Mouse (Mus musculus) liver, embryonic 14.5 days (tissue): Measurements from ENCODE around the gene BC028528. TPM values are rescaled to one million over a fixed set of nuclear protein-coding genes. Genes with fewer than 3 reads are reported as not detected.
"Not testable (repeated sequence)": the region's sequence is repeated elsewhere in the genome, so short reads cannot be mapped to it uniquely, and the experiment has no call there.

Experiments used
- ATAC-seq: fragments of 200-750 bp; cut with Nextera tagmentation; 2 replicates; pipeline ENCODE4 v1.8.0; 2017; ENCODE audit warnings: moderate number of reproducible peaks, mild to moderate bottlenecking, moderate library complexity; ENCODE audit not compliant: insufficient read depth
- DNase-seq, 3 experiments: peaks; one replicate each; pipeline ENCODE4 v3.0.0-alpha.2; 2012 to 2013; ENCODE audit warnings: low read depth in 3 of 3, low spot score in 3 of 3
- H3K27ac ChIP-seq: fragments of 300-500 bp; sonication (generic); 2 replicates; pipeline ENCODE4 v1.5.1; 2014; ENCODE audit warnings: moderate library complexity, mild to moderate bottlenecking, control low read depth, inconsistent platforms
- H3K27me3 ChIP-seq: fragments of 300-500 bp; sonication (generic); 2 replicates; pipeline ENCODE4 v1.6.1; 2014; ENCODE audit warnings: mild to moderate bottlenecking, low read length, moderate library complexity; ENCODE audit not compliant: control insufficient read depth, insufficient read depth
- H3K36me3 ChIP-seq: fragments of 300-500 bp; sonication (generic); replicated peaks from 2 replicates; pipeline ENCODE4 v1.6.1; 2014; ENCODE audit warnings: low read depth; ENCODE audit not compliant: control insufficient read depth, insufficient read depth
- H3K4me1 ChIP-seq, 2 experiments: fragments of 200-500 bp in 1 of 2; fragments of 300-500 bp in 1 of 2; sonication (generic) in 1 of 2; replicated peaks; 2 replicates each; pipeline ENCODE4 v1.6.1; 2012 to 2014; ENCODE audit warnings: antibody characterized with exemption in 1 of 2, inconsistent platforms in 1 of 2, low read length in 1 of 2; ENCODE audit not compliant: control insufficient read depth in 2 of 2, insufficient read depth in 2 of 2
- H3K4me2 ChIP-seq: fragments of 300-500 bp; sonication (generic); 2 replicates; pipeline ENCODE4 v1.6.1; 2014; ENCODE audit warnings: low read depth, mild to moderate bottlenecking, control low read depth, moderate library complexity
- H3K4me3 ChIP-seq, 2 experiments: fragments of 200-500 bp in 1 of 2; fragments of 300-500 bp in 1 of 2; sonication (generic) in 1 of 2; 2 replicates each; pipeline ENCODE4 v1.5.1; 2012 to 2014; ENCODE audit warnings: low read depth in 2 of 2, low read length in 2 of 2, mild to moderate bottlenecking in 2 of 2, control low read depth in 1 of 2, inconsistent platforms in 1 of 2, moderate library complexity in 1 of 2; ENCODE audit not compliant: insufficient read depth in 1 of 2
- H3K9ac ChIP-seq: fragments of 300-500 bp; sonication (generic); replicated peaks from 2 replicates; pipeline ENCODE4 v1.6.1; 2014; ENCODE audit warnings: mild to moderate bottlenecking, control low read depth, moderate library complexity
- H3K9me3 ChIP-seq: fragments of 300-500 bp; sonication (generic); 2 replicates; pipeline ENCODE4 v1.6.1; 2016; ENCODE audit warnings: low read length, mixed read lengths; ENCODE audit not compliant: control insufficient read depth
- CTCF ChIP-seq: IDR thresholded peaks from 2 replicates; pipeline ENCODE4 v1.5.1; 2016; ENCODE audit warnings: antibody characterized with exemption, low read depth, control low read depth
- EP300 ChIP-seq: IDR thresholded peaks from 2 replicates; pipeline ENCODE4 v1.6.1; 2016; ENCODE audit warnings: antibody characterized with exemption, low read depth
- WGBS: fragments of 180-500 bp; shearing (Covaris S2); extraction: QIAGEN DNeasy Blood & Tissue Kit; methylation state at CpG from one replicate; pipeline ENCODE4 v1.1.7; 2014; ENCODE audit not compliant: insufficient replicate concordance; 5-methylcytosine and 5-hydroxymethylcytosine counted together
- polyA plus RNA-seq, 2 experiments: library from polyadenylated mRNA; depleted of rRNA in 1 of 2; stranded (reverse) in 1 of 2; unstranded in 1 of 2; fragments of >200 nt; fragmentation: Nextera tagmentation in 1 of 2; extraction: Ambion mirVana in 1 of 2; gene quantifications; 2 replicates each; pipeline versions ENCODE4 v1.2.1 to v1.2.3; 2012 to 2014

The BC028528 gene
- polyA plus RNA-seq, 2 experiments: 5.1 TPM

GRCm38 (mm10) chr3:95928658-95929503, 37.1 kb upstream of the BC028528 start, which contains the start of gene Anp32e:
Anp32e (plus strand) TSS chr3:95929246.
- peak within 1 kb of the TSS; percentile 93 for H3K27ac ChIP-seq
- H3K36me3 ChIP-seq: peaks cover 4% of the 10 kb centered on the region
- peak; percentile 99 to 100 (median 100) for DNase-seq
- WGBS: under 1% methylated on average over 49 of the region's 49 CpGs
- no peaks in the 10 kb centered on the region for H3K9me3 ChIP-seq
- ATAC-seq: peak; percentile 99
- H3K4me3 ChIP-seq: peak within 1 kb of the TSS; percentile 96 to 99
- peaks cover 14 to 19% of the 10 kb centered on the region in 2 experiments for H3K4me1 ChIP-seq
- peak within 1 kb of the TSS; percentile 100 for H3K9ac ChIP-seq
- TF ChIP-seq EP300 (peak; percentile 54; the same call in 1 of the 2 replicates), CTCF (no peak)
- peak within 1 kb of the TSS; percentile 92 for H3K4me2 ChIP-seq
- H3K27me3 ChIP-seq: no peaks in the 10 kb centered on the region

- Histone ChIP-seq H3K27ac (peak overlapping the region; percentile 93), H3K9ac (peak overlapping the region; percentile 92), H3K27me3 (no peaks in the 10 kb centered on the region), H3K9me3 (no peaks in the 10 kb centered on the region), H3K36me3 (no peaks in the 10 kb centered on the region; the same call in 1 of the 2 replicates), H3K4me3 (peak overlapping the region; percentile 65 to 78), H3K4me2 (peak overlapping the region; percentile 92), H3K4me1 (peaks cover 14 to 19% of the 10 kb centered on the region in 2 experiments)
- DNase-seq (no peak), ATAC-seq (no peak)
- no peak for TF ChIP-seq EP300
- TF ChIP-seq CTCF: no peak
- 34% methylated on average over 6 of the region's 6 CpGs for WGBS
Observed at GRCm38 (mm10) chr3:95928261-95928657, 36.5 kb upstream of the BC028528 start.

DNA sequence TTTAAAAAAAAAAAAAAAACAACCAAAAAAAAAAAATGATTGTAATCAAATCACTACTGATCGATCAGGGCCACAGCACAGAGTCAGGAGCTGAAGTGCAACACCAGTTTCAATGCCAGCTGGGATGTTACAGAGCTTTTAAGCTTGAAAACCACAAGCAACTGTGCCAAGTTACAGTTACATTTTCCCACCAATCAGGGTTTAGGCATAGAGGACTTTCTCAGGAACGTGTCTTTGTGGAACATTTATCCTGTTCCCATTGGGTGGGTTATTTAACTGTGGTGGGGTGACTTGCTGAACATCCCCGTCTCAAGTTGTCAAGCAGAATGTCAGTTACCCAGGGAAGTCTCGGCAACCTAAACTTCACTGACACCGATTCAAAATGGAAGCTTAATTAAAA, 33.3 kb upstream of the BC028528 start:
- Histone ChIP-seq H3K4me2 (no peak overlapping the region), H3K27ac (no peak overlapping the region), H3K36me3 (no peaks in the 10 kb centered on the region), H3K9me3 (no peaks in the 10 kb centered on the region), H3K27me3 (no peaks in the 10 kb centered on the region; the same call in 1 of the 2 replicates), H3K9ac (no peak overlapping the region), H3K4me1 (peaks cover 5 to 6% of the 10 kb centered on the region in 2 experiments), H3K4me3 (no peak overlapping the region)
- ATAC-seq (no peak), DNase-seq (no peak)
- no peak for TF ChIP-seq EP300
- WGBS: 72% methylated on average over 5 of the region's 5 CpGs

- no peak overlapping the region for H3K4me3 ChIP-seq
- ATAC-seq (no peak), DNase-seq (no peak)
- no peaks in the 10 kb centered on the region; the same call in 1 of the 2 replicates for H3K27me3 ChIP-seq
- no peak for TF ChIP-seq CTCF
- TF ChIP-seq EP300: no peak
- 32% methylated on average over 4 of the region's 4 CpGs for WGBS
- H3K9ac ChIP-seq: no peak overlapping the region
- no peaks in the 10 kb centered on the region for H3K36me3 ChIP-seq
- no peak overlapping the region for H3K4me2 ChIP-seq
- peaks cover 5 to 6% of the 10 kb centered on the region in 2 experiments for H3K4me1 ChIP-seq
- H3K27ac ChIP-seq: no peak overlapping the region
- no peaks in the 10 kb centered on the region for H3K9me3 ChIP-seq
Observed at GRCm38 (mm10) chr3:95924185-95924584, 32.4 kb upstream of the BC028528 start.

DNA sequence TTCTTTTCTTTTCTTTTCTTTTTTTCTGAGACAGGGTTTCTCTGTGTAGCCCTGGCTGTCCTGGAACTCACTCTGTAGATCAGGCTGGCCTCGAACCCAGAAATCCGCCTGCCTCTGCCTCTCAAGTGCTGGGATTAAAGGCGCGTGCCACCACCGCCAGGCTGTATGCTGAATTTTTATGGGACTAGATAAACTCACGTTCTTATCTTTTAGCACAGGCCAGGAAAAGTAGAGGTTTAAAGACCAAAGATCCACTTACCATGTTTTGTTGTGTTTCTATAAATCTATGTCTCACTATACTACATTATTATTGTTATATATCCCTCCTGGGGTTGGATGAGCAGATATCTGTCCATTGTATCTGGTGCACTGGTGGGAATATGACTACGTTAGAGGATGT, 31.6 kb upstream of the BC028528 start:
- H3K27me3 ChIP-seq, H3K4me2 ChIP-seq, H3K9ac ChIP-seq, H3K4me1 ChIP-seq, H3K9me3 ChIP-seq, DNase-seq, H3K27ac ChIP-seq, H3K4me3 ChIP-seq, ATAC-seq, H3K36me3 ChIP-seq: not testable (repeated sequence)
- 63% methylated on average over 7 of the region's 7 CpGs for WGBS

GRCm38 (mm10) chr3:95920532-95920931, 28.7 kb upstream of the BC028528 start:
- H3K4me3 ChIP-seq, H3K36me3 ChIP-seq, DNase-seq, H3K4me1 ChIP-seq, ATAC-seq, H3K4me2 ChIP-seq, H3K9me3 ChIP-seq, H3K27ac ChIP-seq, H3K9ac ChIP-seq, H3K27me3 ChIP-seq: not testable (repeated sequence)
- WGBS: 66% methylated on average over 2 of the region's 2 CpGs
